Mouse (Mus musculus): ENCODE data around the gene Gpr55.
"Not testable (repeated sequence)": the region's sequence is repeated elsewhere in the genome, so short reads cannot be mapped to it uniquely, and the experiment has no call there.

Gene Gpr55

GRCm38 (mm10) chr1:85960873-85961272 lies at the start of gene Gpr55:
Gene Gpr55 (minus strand): TSS chr1:85961007.
- DNase-seq (ENCODE audit: low spot score in 2 of 2): peak; percentile 56 to 61

- DNase-seq (ENCODE audit: low spot score in 2 of 2): peak; percentile 69 to 73
Measured at GRCm38 (mm10) chr1:86007778-86008177, 47.0 kb upstream of the Gpr55 start.

GRCm38 (mm10) chr1:86006040-86006439 lies 45.2 kb upstream of the Gpr55 start:
- DNase-seq (ENCODE audit: low spot score in 2 of 2): no peak

- no peak for DNase-seq (ENCODE audit: low spot score in 2 of 2)
Measured at GRCm38 (mm10) chr1:86005540-86005939, 44.7 kb upstream of the Gpr55 start.

GRCm38 (mm10) chr1:85999853-86000570 lies 39.2 kb upstream of the Gpr55 start:
- DNase-seq (ENCODE audit: low spot score in 2 of 2): no peak

GRCm38 (mm10) chr1:85998012-85998411 lies 37.2 kb upstream of the Gpr55 start:
- peak; percentile 64 to 67 for DNase-seq (ENCODE audit: low spot score in 2 of 2)

- DNase-seq (ENCODE audit: low spot score in 2 of 2): no peak
Measured at GRCm38 (mm10) chr1:85997221-85997620, 36.4 kb upstream of the Gpr55 start.

GRCm38 (mm10) chr1:85993541-85993940 lies 32.7 kb upstream of the Gpr55 start:
- DNase-seq (ENCODE audit: low spot score in 2 of 2): no peak

GRCm38 (mm10) chr1:85992175-85992574 lies 31.4 kb upstream of the Gpr55 start:
- no peak for DNase-seq (ENCODE audit: low spot score in 2 of 2)

- DNase-seq (ENCODE audit: low spot score in 2 of 2): not testable (repeated sequence)
Measured at GRCm38 (mm10) chr1:85988882-85989281, 28.1 kb upstream of the Gpr55 start.

- DNase-seq (ENCODE audit: low spot score in 2 of 2): peak; percentile 24 to 31
Measured at GRCm38 (mm10) chr1:85988351-85988750, 27.5 kb upstream of the Gpr55 start.

- no peak for DNase-seq (ENCODE audit: low spot score in 2 of 2)
Measured at GRCm38 (mm10) chr1:85985784-85986183, 25.0 kb upstream of the Gpr55 start.

GRCm38 (mm10) chr1:85981738-85982357 lies 21.0 kb upstream of the Gpr55 start:
- DNase-seq (ENCODE audit: low spot score in 2 of 2): peak; percentile 57 to 62

GRCm38 (mm10) chr1:85977709-85978108 lies 16.9 kb upstream of the Gpr55 start:
- DNase-seq (ENCODE audit: low spot score in 2 of 2): peak; percentile 18 to 25

- DNase-seq (ENCODE audit: low spot score in 2 of 2): no peak
Measured at GRCm38 (mm10) chr1:85973468-85973877, 12.7 kb upstream of the Gpr55 start.

- DNase-seq (ENCODE audit: low spot score in 2 of 2): no peak
Measured at GRCm38 (mm10) chr1:85972341-85972740, 11.5 kb upstream of the Gpr55 start.

GRCm38 (mm10) chr1:85971070-85971469 lies 10.3 kb upstream of the Gpr55 start:
- DNase-seq (ENCODE audit: low spot score in 2 of 2): no peak

- no peak for DNase-seq (ENCODE audit: low spot score in 2 of 2)
Measured at GRCm38 (mm10) chr1:85969519-85969918, 8.7 kb upstream of the Gpr55 start.

- DNase-seq (ENCODE audit: low spot score in 2 of 2): no peak
Measured at GRCm38 (mm10) chr1:85969081-85969480, 8.3 kb upstream of the Gpr55 start.

- DNase-seq (ENCODE audit: low spot score in 2 of 2): no peak
Measured at GRCm38 (mm10) chr1:85965856-85966255, 5.0 kb upstream of the Gpr55 start.

GRCm38 (mm10) chr1:85962081-85962480 lies 1.3 kb upstream of the Gpr55 start:
- DNase-seq (ENCODE audit: low spot score in 2 of 2): peak in 1 of 2 experiments; percentile 22

- no peak for DNase-seq (ENCODE audit: low spot score in 2 of 2)
Measured at GRCm38 (mm10) chr1:85959889-85960276, 924 bp downstream of the Gpr55 start.

All from spleen, postnatal 36 days (tissue).